Mouse (Mus musculus) right cerebral cortex, adult 2 months (tissue): Measurements from ENCODE around the gene Serpina3a.

ENCODE experiments used
- DNase-seq, 2 experiments: peaks; one replicate each; pipeline ENCODE4 v3.0.0; 2021 to 2022; ENCODE audit warnings: low spot score in 2 of 2

The Serpina3a gene

GRCm38 (mm10) chr12:104142427-104142826 lies 29.9 kb downstream of the Serpina3a start:
- no peak for DNase-seq

- DNase-seq = no peak
Measured at GRCm38 (mm10) chr12:104143286-104143685, 30.8 kb downstream of the Serpina3a start.

GRCm38 (mm10) chr12:104145571-104145970 lies 33.0 kb downstream of the Serpina3a start:
- DNase-seq = no peak

DNA sequence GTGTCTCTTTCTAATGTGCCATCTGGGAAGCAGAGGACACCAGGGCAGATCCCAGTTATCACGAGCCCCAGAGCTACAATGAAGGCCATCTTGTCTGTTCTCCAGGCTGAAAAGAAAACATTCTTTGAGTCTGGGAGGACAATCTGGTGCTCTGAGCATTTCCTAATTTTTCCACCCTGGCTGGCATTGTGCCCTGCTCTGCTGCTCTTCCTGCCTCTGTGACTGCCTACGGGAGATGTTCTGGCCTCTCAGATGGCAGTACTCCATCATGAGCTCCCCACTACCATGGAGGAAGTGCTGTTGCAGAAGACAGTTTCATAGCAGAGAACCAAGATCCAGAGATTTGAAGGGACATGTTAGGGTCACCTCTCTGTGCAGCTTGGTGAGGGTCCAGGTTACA lies 39.5 kb downstream of the Serpina3a start:
- DNase-seq = no peak

DNA sequence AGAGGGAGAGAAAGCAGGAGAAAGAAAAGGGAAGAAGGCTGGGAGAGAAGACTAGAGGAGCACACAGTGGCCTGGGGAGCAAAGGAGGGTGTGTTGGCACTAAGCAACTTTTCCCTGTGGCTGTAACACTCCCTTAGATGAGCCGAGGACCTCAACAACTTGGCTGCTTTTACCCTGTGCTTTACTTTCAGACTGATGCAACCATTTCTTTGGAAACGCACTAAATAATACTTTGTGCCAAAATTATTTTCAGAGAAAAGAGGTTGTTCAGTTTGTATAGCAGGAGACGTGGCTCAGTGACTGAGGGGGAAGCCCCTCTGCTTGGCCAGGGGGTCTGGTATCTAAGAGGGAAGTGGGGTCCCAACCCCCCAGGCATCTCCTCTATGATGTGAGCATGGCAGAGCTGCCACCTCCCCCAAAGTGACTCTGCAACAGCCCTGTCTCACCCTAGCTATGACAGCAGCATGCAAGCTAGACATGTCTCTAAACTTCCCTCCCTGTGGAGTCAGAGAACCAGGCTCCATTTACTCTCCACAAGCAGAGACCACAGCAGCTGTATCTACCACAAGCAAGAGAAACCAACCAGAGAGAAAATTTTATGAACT lies 40.6 kb downstream of the Serpina3a start:
- DNase-seq = no peak

DNA sequence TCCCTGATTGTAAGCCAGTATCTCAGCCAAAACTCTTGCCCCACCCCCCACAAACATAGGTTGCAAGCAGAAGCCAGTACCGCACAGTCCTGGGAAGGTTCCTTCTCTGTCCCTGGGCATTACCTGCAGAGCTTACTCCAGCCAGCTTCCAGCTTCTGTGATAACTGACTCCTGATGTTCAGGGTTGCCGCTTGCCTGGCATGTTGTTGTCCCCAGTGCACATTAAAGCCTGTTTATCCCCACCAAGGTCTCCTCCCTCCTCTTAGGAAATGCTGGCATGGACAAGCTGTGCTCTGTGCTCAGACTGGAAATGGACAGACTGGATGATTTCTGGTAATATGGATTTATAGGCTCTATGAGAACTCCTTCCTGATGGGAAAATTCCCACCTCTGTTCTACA lies 41.1 kb downstream of the Serpina3a start, which contains the start of gene Serpina3c:
Gene Serpina3c, minus strand, starts transcription at position 215 of the 400 bp plus-strand sequence.
- DNase-seq = no peak
